Mouse (Mus musculus) kidney, embryonic 16.5 days (tissue): ENCODE data around the gene H2-Ab1. TPM values are rescaled to one million over a fixed set of nuclear protein-coding genes. Genes with fewer than 3 reads are reported as not detected.

Source experiments
- ATAC-seq: fragments of 200-750 bp; cut with Nextera tagmentation; 2 replicates; pipeline ENCODE4 v1.8.0; 2017; ENCODE audit warnings: moderate TSS enrichment; ENCODE audit not compliant: low FRiP score, low TSS enrichment
- H3K27ac ChIP-seq: fragments of 300-500 bp; sonication (generic); 2 replicates; pipeline ENCODE4 v1.5.1; 2014; ENCODE audit warnings: low read length
- H3K27me3 ChIP-seq: fragments of 300-500 bp; sonication (generic); 2 replicates; pipeline ENCODE4 v1.6.1; 2014; ENCODE audit warnings: low read length, control low read depth, mixed read lengths; ENCODE audit not compliant: insufficient read depth
- H3K36me3 ChIP-seq: fragments of 300-500 bp; sonication (generic); 2 replicates; pipeline ENCODE4 v1.6.1; 2014; ENCODE audit warnings: low read length, control low read depth, mixed read lengths; ENCODE audit not compliant: insufficient read depth
- H3K4me1 ChIP-seq: fragments of 300-500 bp; sonication (generic); 2 replicates; pipeline ENCODE4 v1.6.1; 2014; ENCODE audit warnings: low read length, control low read depth, mixed read lengths; ENCODE audit not compliant: insufficient read depth
- H3K4me2 ChIP-seq: fragments of 300-500 bp; sonication (generic); replicated peaks from 2 replicates; pipeline ENCODE4 v1.6.1; 2014; ENCODE audit warnings: low read depth, low read length
- H3K4me3 ChIP-seq: fragments of 300-500 bp; sonication (generic); 2 replicates; pipeline ENCODE4 v1.5.1; 2014; ENCODE audit warnings: mild to moderate bottlenecking, low read length
- H3K9ac ChIP-seq: fragments of 300-500 bp; sonication (generic); replicated peaks from 2 replicates; pipeline ENCODE4 v1.6.1; 2014; ENCODE audit warnings: low read length
- H3K9me3 ChIP-seq: fragments of 300-500 bp; sonication (generic); 2 replicates; pipeline ENCODE4 v1.6.1; 2016; ENCODE audit warnings: low read length, control low read depth
- WGBS: fragments of 180-500 bp; shearing (Covaris S2); extraction: QIAGEN DNeasy Blood & Tissue Kit; methylation state at CpG from one replicate; pipeline ENCODE4 v1.1.7; 2014; 5-methylcytosine and 5-hydroxymethylcytosine counted together
- polyA plus RNA-seq: library from polyadenylated mRNA; unstranded; fragments of >200 nt; fragmentation: Nextera tagmentation; extraction: Ambion mirVana; gene quantifications from 2 replicates; pipeline ENCODE4 v1.2.1, GENCODE M21; 2015

H2-Ab1 gene
- 31.6 and 37.9 TPM in 2 replicates for polyA plus RNA-seq

- 0 out of 2 replicates have a peak, but pooled peaks cover 3% of the 10 kb centered on the region for H3K4me1 ChIP-seq
- H3K27ac ChIP-seq: no peak within 1 kb of the TSS
- H3K27me3 ChIP-seq: peaks cover 12% of the 10 kb centered on the region; the same call in 1 of the 2 replicates
- WGBS: 70% methylated on average over 11 of the region's 11 CpGs
- no peak for ATAC-seq
- H3K4me3 ChIP-seq: no peak within 1 kb of the TSS
- no peaks in the 10 kb centered on the region for H3K9me3 ChIP-seq
- no peaks in the 10 kb centered on the region for H3K36me3 ChIP-seq
- no peak within 1 kb of the TSS for H3K9ac ChIP-seq
- no peak within 1 kb of the TSS for H3K4me2 ChIP-seq
Observed at GRCm38 (mm10) chr17:34257594-34258375, at the start of gene H2-Ab1. Gene H2-Ab1 (plus strand): TSS chr17:34257689.

- Histone ChIP-seq H3K27ac (no peak overlapping the region), H3K27me3 (peaks cover 36% of the 10 kb centered on the region), H3K36me3 (no peaks in the 10 kb centered on the region), H3K9me3 (peaks cover 6% of the 10 kb centered on the region; the same call in 1 of the 2 replicates), H3K4me3 (no peak overlapping the region), H3K4me2 (no peak overlapping the region), H3K4me1 (peaks cover 11% of the 10 kb centered on the region; the same call in 1 of the 2 replicates), H3K9ac (no peak overlapping the region)
- no peak for ATAC-seq
- 99% methylated on average over 9 of the region's 9 CpGs for WGBS
Observed at GRCm38 (mm10) chr17:34207866-34208265, 49.6 kb upstream of the H2-Ab1 start.

GRCm38 (mm10) chr17:34208421-34208820 lies 49.1 kb upstream of the H2-Ab1 start:
- H3K4me3 ChIP-seq: no peak overlapping the region
- H3K36me3 ChIP-seq: no peaks in the 10 kb centered on the region
- peaks cover 6% of the 10 kb centered on the region; the same call in 1 of the 2 replicates for H3K9me3 ChIP-seq
- H3K27me3 ChIP-seq: peaks cover 42% of the 10 kb centered on the region
- H3K9ac ChIP-seq: no peak overlapping the region
- peaks cover 11% of the 10 kb centered on the region; the same call in 1 of the 2 replicates for H3K4me1 ChIP-seq
- WGBS: 10% methylated on average over 10 of the region's 10 CpGs
- H3K4me2 ChIP-seq: no peak overlapping the region
- ATAC-seq: no peak
- no peak overlapping the region for H3K27ac ChIP-seq

- peaks cover 9% of the 10 kb centered on the region; the same call in 1 of the 2 replicates for H3K4me1 ChIP-seq
- no peak overlapping the region for H3K4me3 ChIP-seq
- no peaks in the 10 kb centered on the region for H3K36me3 ChIP-seq
- H3K9ac ChIP-seq: no peak overlapping the region
- peaks cover 54% of the 10 kb centered on the region for H3K27me3 ChIP-seq
- no peak overlapping the region for H3K4me2 ChIP-seq
- no peak overlapping the region for H3K27ac ChIP-seq
- ATAC-seq: no peak
- 37% methylated on average over 3 of the region's 3 CpGs for WGBS
- H3K9me3 ChIP-seq: peaks cover 6% of the 10 kb centered on the region; the same call in 1 of the 2 replicates
Observed at GRCm38 (mm10) chr17:34209680-34210079, 47.8 kb upstream of the H2-Ab1 start.

- peaks cover 60% of the 10 kb centered on the region for H3K27me3 ChIP-seq
- 74% methylated on average over 3 of the region's 3 CpGs for WGBS
- no peak overlapping the region for H3K27ac ChIP-seq
- H3K36me3 ChIP-seq: no peaks in the 10 kb centered on the region
- no peak overlapping the region for H3K4me3 ChIP-seq
- H3K9ac ChIP-seq: no peak overlapping the region
- H3K9me3 ChIP-seq: peaks cover 6% of the 10 kb centered on the region; the same call in 1 of the 2 replicates
- 0 out of 2 replicates have a peak, but pooled peaks cover under 1% of the 10 kb centered on the region for H3K4me1 ChIP-seq
- H3K4me2 ChIP-seq: no peak overlapping the region
- no peak for ATAC-seq
Observed at GRCm38 (mm10) chr17:34210599-34210998, 46.9 kb upstream of the H2-Ab1 start.

GRCm38 (mm10) chr17:34211746-34212365 lies 45.6 kb upstream of the H2-Ab1 start:
- Histone ChIP-seq H3K27me3 (peaks cover 53% of the 10 kb centered on the region), H3K4me3 (no peak overlapping the region)
- WGBS: 14% methylated on average over 23 of the region's 23 CpGs

GRCm38 (mm10) chr17:34213936-34214335 lies 43.6 kb upstream of the H2-Ab1 start:
- Histone ChIP-seq H3K9ac (no peak overlapping the region), H3K36me3 (no peaks in the 10 kb centered on the region), H3K4me1 (no peaks in the 10 kb centered on the region), H3K9me3 (peaks cover 8% of the 10 kb centered on the region; the same call in 1 of the 2 replicates), H3K27ac (no peak overlapping the region), H3K27me3 (peaks cover 51% of the 10 kb centered on the region), H3K4me2 (peak overlapping the region; percentile 26), H3K4me3 (no peak overlapping the region)
- ATAC-seq: no peak
- 51% methylated on average over 21 of the region's 21 CpGs for WGBS

More at GRCm38 (mm10) chr17:34211746-34212365, 45.6 kb upstream of the H2-Ab1 start:
- H3K9ac ChIP-seq: no peak overlapping the region
- no peaks in the 10 kb centered on the region for H3K36me3 ChIP-seq
- H3K9me3 ChIP-seq: peaks cover 6% of the 10 kb centered on the region; the same call in 1 of the 2 replicates
- no peak for ATAC-seq
- no peak overlapping the region for H3K4me2 ChIP-seq
- no peak overlapping the region for H3K27ac ChIP-seq
- no peaks in the 10 kb centered on the region for H3K4me1 ChIP-seq

GRCm38 (mm10) chr17:34215176-34215575 lies 42.3 kb upstream of the H2-Ab1 start:
- no peaks in the 10 kb centered on the region for H3K4me1 ChIP-seq
- no peak overlapping the region for H3K4me2 ChIP-seq
- H3K36me3 ChIP-seq: no peaks in the 10 kb centered on the region
- peaks cover 46% of the 10 kb centered on the region for H3K27me3 ChIP-seq
- no peak overlapping the region for H3K4me3 ChIP-seq
- no peak overlapping the region for H3K9ac ChIP-seq
- ATAC-seq: no peak
- peaks cover 4% of the 10 kb centered on the region; the same call in 1 of the 2 replicates for H3K9me3 ChIP-seq
- H3K27ac ChIP-seq: no peak overlapping the region
- 84% methylated on average over 12 of the region's 12 CpGs for WGBS

- H3K9ac ChIP-seq: no peak overlapping the region
- WGBS: 86% methylated on average over 8 of the region's 8 CpGs
- no peak overlapping the region for H3K27ac ChIP-seq
- H3K4me3 ChIP-seq: no peak overlapping the region
- H3K4me2 ChIP-seq: no peak overlapping the region
- peaks cover 4% of the 10 kb centered on the region; the same call in 1 of the 2 replicates for H3K9me3 ChIP-seq
- H3K36me3 ChIP-seq: no peaks in the 10 kb centered on the region
- ATAC-seq: no peak
- no peaks in the 10 kb centered on the region for H3K4me1 ChIP-seq
- peaks cover 28% of the 10 kb centered on the region for H3K27me3 ChIP-seq
Observed at GRCm38 (mm10) chr17:34217216-34217928, 40.1 kb upstream of the H2-Ab1 start.
